Mouse (Mus musculus): ENCODE measurements at regions not wholly inside any gene's neighbourhood (a gene's known extent, or its start where the extent isn't known, plus 50 kb on each side); places are given as distances from the start of the nearest gene placed in this dataset.

DNA sequence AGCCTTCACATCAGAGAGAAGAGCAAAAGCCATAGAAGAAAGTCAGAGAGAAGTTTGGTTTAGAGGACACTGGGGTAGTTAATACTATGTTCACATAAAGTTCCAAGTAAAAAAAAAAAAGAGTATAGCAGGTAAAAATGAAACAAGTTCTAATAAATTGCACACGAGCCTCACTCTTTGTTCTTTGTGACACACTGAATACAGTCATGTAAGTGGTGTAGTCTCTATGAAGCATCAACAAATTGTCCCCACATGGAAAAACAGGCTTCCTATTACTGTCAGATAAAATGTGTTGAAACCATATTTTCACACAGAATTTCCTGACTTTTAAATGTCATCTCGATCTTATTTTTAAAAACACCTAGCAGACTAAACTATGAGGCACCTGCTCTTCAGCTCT is 1057.2 kb downstream of the Gsdmc2 start:
- no peak for DNase-seq (ENCODE audit: low read depth, low spot score)

DNA sequence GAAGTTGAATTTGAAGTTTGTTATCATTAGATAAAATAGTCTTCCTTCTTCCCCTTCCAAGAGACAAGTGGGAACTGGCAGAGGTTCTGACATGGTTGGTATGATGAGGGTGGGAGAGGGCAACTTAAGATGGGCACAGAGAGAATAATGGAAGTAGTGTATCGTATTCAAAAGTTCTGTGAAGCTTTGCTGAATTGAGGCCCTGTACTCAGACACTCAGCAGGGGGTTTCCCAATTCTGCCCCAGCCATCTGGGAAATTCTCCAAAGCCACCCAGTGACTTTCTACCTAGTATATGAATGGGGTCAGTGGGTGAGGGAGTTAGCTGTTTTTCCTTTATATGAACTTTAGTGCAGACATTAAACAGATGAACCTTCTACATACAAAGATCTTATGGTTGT is 1058.7 kb downstream of the Gsdmc2 start:
- no peak for DNase-seq (ENCODE audit: low read depth, low spot score)

DNA sequence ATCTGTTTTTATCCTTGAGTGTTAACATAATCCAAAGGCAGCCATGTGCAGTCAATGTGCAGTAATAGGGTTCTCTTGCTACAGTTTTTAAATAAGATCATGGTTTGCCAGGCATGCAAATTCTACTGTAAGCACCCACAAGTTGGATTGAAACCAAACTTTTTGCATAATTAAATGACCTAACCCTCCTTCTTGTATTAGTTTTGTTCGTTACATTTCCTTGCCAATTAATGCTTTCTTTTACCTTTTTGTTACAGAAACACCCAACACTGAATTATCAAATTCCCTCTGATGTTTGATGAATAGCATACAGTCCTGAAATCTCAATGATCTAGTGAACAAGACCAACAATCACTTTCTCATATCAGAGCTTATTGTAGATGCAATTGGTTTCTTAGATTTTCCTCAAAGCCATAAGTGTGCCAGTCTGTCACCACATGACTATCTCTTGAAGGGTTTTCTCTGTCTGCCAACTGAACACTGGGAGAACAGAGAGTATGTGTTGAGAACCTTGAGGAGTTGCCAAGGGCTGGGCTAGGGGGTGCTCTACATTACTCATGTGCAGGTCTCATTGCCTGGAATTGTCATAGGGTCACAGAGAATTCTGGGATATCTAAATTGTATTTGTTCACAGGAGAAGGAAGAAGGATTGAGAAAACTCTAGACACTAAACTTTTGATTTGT is 1060.4 kb downstream of the Gsdmc2 start:
- DNase-seq (ENCODE audit: low read depth, low spot score), result no peak

DNA sequence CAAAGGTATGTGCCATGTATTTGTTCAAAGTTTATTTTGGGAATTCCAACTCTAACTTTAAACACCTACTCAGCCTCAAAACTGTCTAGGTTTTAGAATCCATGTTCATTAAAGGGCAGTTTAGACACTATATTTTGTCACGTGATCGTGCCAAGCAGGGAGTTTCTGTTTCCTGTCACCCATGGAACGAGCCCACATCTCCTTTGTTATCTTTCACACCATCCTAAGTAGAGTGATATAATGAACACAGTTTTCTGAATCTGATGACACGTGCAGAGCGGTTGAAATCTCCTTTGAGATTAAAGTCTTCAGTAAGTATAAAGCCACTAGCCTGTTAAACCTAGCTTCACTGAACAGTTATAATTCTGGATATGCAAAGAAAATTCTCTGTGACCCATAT is 1066.1 kb downstream of the Gsdmc2 start:
- no peak for DNase-seq (ENCODE audit: low read depth, low spot score)

DNA sequence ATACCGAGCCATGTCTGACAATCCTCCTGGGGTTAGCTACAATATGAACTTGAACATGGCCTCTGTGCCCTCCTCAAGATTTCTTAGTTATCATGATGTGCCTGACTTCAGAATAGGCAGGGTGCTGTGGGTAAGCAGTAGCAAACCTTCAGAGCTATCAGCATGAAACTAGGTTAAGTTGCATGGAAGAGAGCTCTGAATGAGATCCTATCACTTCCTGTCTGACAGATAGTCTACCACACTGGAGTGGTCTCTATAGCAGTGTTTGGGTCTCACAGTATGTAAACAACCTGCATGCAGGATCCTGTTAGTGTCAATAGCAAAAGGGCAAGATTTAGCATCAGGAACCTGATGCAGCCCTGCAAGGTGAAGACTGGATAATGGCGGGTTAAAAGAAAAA is 1092.3 kb downstream of the Gsdmc2 start:
- no peak for DNase-seq (ENCODE audit: low read depth, low spot score)

DNA sequence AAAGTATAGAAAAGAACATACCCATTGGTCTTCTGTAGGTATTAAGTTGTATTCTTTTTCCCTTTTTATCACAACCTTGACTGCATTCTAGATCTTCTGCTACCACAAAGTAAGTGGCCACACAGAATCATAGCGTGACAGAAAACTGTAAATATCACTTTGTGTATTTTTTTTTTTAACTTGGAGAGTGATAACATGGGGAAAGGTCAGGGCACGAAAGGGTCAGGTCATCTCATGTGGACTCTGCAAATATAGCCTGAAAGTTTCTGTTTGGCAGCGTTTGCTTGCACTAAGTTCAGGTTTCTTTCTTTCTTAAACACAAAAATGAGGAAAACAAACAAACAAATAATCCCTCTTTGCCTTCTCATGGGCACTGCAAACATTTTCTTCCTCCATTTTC is 1101.1 kb downstream of the Gsdmc2 start:
- DNase-seq (ENCODE audit: low read depth, low spot score), result no peak

DNA sequence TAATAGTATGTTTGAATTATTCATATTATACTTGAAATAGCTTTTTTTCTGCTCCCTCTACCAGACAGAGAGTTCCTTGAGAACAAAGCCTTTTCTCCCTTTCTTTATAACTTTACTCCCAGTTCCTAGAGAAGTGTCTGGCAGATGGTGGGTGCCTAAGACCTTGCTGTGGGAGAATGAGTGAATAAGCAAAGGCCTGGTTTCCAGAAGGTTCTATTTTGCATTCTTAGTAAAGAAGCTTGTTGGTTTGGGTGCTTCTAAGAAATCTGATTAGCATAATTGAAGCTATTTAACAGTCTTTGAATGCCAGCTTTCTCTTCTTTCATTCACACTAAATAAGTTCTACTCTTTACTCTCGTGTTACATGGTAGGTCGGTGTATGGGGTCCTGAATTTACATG is 1104.2 kb downstream of the Gsdmc2 start:
- no peak for DNase-seq (ENCODE audit: low read depth, low spot score)

DNA sequence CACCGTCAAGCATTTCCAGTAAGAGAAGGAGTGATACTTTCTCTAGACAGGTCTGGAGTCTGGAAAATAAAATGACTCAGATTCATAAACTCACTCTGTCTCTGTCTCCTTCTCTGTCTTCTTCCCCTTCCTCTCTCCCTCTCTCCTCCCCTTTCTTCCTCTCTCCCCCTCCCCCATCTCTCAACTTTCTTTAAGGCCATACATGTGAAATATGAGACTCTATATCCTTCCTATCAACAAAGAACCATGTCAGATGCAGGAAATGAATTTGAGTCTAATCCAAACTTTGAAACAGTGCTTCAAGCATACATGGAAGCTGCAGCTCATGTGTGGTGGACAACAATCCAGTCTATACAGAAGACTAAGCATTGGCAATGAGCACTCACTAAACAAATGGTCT is 1109.6 kb downstream of the Gsdmc2 start:
- no peak for DNase-seq (ENCODE audit: low read depth, low spot score)

DNA sequence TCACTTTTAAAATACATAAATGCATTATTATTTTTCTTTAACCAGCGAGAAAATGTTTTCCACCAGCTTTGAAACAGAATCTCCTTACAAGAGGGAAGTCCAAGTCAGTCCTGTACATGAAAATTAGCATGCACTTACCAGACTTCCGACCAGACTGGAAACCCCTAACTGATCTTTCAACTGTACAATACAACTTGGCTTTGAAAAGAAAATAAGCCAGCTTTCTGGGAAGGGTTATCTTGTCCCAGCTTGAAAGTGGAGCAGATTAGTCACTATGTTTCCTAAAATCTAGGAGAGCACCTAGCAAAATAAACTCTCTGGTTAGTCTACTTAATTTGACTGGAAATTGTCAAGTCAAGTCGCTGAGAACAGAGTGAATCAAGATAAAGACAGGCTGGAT is 1110.1 kb downstream of the Gsdmc2 start:
- no peak for DNase-seq (ENCODE audit: low read depth, low spot score)

DNA sequence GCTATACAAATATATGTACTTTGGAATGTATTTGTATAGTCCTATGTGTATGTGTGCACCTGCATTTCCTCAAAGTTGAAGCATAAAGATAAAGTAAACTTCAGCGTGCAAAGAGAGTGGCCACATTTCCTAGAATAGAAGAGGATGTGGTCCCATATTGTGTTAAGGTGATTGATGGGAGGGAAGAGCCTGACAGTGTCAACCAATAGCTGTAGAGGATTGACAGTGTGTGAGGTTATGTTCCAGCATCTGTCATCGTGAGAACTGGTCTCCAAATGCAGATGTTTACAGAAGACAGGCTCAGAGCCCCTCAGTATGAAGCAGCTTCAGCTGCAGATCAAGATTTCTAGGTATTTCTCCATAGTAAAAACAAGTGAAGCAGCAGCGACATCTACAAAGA is 1114.5 kb downstream of the Gsdmc2 start:
- DNase-seq (ENCODE audit: low read depth, low spot score), result no peak

DNA sequence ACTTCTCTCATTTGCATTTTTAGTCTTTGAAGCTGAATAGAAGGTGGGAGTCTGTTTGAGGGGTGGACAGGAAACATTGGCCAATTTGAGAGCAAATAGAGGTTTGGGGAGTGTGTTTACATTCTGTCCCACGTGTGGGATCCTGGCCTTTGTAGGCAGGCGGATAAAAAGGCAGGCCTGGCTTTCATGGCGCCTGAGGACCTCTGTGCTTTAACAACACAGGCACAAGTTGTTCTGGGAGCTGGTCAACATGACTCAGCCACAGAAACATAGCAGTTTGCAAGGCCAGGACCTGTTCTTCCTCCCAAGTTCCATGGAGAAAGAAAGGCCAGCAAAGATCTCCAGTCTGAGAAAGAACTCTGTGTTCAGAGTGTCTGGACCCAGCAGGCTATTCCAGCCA is 1130.7 kb downstream of the Gsdmc2 start:
- no peak for DNase-seq (ENCODE audit: low read depth, low spot score)

DNA sequence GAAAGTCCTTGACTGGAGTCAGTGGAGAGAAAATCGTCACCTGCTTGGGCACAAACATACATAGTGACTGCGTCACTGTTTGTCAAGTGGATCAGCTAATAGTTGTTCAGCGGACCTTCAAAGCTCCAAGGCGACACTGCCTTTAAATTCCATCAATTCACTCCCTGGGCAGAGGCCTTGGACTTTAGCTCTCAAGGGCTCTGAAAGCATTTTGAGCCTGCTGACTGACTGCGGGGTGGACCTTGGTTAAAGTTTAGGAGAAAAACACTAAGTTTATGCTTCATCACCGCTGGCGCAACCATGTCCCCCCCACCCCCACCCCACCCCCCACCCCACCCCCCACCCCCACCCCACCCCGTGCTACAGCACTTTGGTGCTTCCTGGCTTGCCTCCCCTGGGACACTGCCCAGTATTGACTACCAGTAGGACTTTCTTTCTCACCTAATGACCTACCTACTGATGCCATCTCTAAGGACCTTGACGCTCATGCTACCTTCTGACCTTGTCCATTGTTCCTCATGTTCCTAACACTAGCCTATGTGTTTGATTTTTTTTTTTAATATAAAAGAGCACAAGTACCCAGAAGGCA is 1132.3 kb downstream of the Gsdmc2 start:
- no peak for DNase-seq (ENCODE audit: low read depth, low spot score)

DNA sequence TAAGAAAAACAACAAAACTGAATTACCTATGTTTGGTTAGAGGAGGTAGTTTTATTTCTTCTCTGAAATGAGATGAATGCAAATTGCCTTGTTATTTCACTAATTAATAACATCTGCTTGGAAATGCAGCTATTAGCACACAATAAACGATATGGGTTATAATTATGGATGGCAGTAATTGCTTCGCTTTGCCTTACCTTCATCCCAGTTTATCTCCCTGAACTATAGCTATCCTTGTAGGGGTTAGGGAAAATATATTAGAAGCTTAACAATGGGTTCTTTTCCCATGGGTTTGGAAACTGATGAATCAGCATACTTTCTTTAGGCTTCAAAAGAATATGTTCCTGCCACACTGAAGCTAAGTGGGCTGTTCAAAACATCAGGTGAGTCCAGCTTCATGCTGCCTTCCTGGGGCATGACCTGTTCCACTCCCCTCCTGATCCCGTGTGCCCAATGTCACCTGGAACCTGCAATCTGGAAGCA is 1132.9 kb downstream of the Gsdmc2 start:
- no peak for DNase-seq (ENCODE audit: low read depth, low spot score)

DNA sequence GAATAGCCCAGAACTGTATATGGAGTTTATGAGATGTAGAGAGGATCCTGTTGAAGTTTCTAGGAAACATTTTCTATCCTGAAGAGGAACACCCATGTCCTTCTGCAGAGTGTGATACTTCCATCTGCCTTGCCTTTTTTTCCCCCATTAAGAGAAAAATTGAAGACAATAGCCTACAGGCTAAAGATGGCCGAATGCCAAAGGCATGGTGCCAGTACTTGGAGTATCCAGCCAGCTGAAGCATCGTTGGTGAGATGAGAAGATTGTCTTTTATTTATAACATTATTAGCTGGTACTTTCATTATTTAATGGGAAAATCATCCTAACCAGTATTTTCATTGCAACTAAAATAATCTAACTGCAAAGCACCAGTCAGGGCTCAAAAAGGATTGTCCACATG is 1135.4 kb downstream of the Gsdmc2 start:
- no peak for DNase-seq (ENCODE audit: low read depth, low spot score)

DNA sequence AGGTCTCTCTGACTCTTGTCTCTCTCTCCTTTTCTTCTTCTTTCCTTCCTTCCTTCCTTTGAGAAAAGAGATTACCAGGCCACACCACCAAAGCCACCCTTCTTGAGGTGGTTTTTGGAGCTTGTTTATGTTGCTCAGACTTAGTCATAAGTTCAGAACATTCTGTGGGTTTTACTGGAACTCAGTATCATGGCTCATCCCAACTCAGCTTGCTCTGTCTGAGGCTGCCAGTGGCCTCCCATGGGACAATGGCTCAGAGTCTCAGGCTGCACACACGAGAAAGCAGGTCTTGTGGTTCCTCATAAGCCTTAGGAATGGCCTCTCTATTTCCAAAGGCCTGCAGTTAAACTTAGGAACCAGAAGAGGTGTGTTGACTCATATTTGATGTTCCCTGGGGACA is 1146.4 kb downstream of the Gsdmc2 start:
- no peak for DNase-seq (ENCODE audit: low read depth, low spot score)

DNA sequence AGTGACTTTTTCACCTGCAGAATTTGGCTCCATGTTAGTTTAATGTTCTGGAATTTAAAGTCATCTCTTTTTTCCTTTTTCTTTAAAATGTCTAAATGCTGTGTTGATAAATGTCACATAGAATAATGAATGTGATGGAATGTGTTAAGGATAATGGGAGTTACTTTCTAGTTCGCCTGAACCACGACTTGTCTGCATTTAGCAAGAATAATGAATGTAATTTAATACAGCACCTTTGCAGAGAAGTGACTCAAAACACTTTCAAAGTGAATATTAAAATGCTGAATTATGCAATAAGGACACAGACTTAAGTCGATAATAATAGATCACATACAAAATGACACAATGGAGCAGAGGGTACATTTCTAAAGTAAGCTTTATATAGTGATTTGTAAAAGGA is 1150.2 kb downstream of the Gsdmc2 start:
- DNase-seq (ENCODE audit: low read depth, low spot score), result no peak

DNA sequence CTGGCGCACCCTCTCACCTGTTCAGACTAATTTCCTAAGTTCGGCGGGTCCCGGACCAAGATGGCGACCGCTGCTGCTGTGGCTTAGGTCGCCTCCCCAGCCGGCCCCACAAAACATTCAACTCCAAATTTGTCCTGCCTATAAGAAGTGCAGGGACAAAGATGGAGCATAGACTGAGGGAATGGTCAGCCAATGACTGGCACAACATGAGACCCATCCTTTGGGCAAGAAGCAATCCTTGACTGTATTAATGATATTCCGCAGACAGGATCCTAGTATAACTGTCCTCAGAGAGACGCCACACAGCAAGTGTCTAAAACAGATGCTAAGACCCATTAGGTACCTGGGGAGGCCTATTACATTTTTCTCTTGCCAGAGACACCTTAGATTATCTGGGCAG is 1151.3 kb downstream of the Gsdmc2 start:
- no peak for DNase-seq (ENCODE audit: low read depth, low spot score)

DNA sequence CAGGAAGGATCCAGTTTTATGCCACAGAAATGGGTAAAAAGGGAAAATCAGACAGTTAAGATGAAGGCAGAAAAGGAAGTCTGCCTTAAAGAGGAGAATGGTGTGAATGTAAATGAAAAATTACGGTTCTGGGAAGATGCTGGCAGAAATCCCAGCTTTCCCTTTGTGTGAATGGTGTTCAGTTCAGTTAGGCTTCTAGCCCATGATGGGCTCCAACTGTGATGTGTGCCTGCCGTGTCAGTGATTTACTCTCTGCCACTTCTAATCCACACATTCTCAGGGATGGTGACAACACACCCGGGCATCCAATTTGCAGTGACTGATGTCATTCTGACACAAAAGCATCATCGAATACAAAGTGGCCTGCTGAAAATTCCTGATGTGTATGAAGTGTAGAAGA is 1171.6 kb downstream of the Gsdmc2 start:
- no peak for DNase-seq (ENCODE audit: low read depth, low spot score)

DNA sequence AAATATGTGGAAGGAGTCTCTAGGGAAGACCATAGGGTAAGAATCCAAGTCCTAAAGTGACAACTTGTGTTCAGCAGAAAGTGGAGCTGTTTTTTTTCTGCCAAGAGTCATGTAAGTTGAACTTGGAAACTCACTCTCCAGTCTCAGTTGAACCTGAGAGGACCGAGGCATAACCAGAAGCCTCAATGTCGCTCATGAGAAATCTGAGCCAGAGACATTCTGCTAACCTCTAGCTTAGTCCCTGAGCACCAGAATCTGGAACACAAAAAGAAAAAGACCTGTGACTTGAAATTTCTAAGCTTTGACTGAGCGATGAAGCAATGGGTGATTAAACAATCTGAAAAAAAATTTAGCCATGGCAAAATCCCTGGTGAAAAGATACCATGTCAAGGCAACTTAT is 1175.0 kb downstream of the Gsdmc2 start:
- DNase-seq (ENCODE audit: low read depth, low spot score), result no peak

DNA sequence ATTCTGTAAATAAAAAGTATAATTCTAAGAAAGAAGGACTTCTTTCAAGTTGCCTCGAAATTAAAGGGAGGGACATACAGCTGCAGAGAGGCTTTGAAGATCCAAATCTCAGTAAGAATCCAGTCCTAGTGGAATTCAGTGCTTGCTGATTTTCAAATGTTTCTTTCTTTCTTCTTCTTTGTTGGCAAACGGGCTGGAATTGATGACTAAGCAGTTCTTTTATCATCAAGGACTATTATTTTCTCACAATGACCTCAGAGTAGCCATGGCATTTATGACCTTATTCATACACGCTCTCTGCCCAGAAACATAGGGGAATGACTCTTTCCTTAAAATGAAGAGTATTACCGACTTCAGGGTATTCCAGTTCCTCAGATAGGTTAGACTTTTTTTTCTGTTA is 1185.9 kb downstream of the Gsdmc2 start:
- DNase-seq (ENCODE audit: low read depth, low spot score), result no peak

DNA sequence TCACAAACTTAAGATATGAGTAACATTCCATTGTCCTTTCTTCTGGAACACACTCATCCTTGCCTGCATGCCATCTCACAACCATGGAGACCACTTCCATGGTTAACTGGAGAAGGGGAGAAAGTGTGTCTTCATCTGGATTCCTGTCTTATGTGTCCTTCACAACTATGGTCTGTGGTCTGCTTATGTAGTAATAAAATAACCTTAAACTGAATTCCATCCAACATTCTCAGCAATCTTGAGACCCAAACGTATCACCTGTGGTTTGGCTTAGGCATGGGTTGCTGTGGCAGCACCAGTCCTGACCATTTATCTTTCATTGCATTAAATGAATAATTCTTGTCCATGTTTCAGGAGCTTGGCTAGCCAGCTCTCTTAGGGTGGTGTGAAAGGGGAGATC is 1186.3 kb downstream of the Gsdmc2 start:
- DNase-seq (ENCODE audit: low read depth, low spot score), result no peak

DNA sequence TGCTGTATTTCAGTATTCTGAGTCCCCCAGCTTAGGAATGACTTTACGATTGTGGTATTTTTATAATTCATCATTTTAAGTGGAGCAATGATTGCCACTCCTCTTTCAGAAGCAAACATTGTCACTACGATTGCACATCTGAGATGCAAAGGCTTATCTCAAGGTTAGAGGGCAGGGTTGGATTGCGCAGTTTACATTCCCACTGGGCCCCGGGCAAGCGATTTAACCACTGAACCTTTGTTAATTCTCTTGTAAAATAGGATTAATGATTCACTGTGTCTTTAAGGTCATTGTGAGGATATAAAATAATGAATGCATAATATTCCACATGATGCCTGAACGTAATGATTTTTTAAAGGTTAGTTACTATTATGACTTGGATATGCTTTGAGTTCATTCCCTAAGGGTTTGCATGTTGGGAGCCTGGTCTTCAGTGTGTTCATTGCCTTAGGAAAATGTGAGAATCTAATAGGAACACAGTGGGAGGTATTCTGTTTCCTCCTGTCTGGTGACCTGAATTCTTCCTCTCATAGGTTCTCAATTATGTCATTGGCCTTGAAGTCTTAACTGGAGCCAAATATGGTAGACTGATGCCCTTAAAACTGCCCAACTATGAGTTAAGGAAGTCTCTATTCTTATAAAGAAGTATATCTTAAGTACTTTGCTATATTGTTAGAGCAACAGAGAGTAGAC is 1198.4 kb downstream of the Gsdmc2 start:
- no peak for DNase-seq (ENCODE audit: low read depth, low spot score)

DNA sequence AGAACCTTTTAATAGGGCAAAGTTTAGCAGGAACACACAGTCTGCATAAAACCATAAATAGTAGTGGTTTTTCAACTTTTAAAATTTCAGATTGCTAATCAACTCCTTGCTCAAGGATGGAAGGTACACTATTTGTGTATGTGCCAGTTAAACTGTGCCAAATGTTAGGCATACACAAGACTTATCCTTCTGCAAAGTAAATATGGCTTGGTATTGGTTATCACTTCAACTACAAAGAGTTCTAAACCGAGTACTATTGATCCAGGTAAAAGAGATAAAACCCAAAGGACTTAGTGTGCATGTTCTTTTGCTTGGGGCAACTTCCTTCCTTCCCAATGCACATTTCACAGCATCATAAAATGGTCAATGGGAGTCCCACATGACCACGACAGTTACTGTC is 1200.2 kb downstream of the Gsdmc2 start:
- no peak for DNase-seq (ENCODE audit: low read depth, low spot score)
